Mouse (Mus musculus): ENCODE results near the gene Rpl10.

DNA sequence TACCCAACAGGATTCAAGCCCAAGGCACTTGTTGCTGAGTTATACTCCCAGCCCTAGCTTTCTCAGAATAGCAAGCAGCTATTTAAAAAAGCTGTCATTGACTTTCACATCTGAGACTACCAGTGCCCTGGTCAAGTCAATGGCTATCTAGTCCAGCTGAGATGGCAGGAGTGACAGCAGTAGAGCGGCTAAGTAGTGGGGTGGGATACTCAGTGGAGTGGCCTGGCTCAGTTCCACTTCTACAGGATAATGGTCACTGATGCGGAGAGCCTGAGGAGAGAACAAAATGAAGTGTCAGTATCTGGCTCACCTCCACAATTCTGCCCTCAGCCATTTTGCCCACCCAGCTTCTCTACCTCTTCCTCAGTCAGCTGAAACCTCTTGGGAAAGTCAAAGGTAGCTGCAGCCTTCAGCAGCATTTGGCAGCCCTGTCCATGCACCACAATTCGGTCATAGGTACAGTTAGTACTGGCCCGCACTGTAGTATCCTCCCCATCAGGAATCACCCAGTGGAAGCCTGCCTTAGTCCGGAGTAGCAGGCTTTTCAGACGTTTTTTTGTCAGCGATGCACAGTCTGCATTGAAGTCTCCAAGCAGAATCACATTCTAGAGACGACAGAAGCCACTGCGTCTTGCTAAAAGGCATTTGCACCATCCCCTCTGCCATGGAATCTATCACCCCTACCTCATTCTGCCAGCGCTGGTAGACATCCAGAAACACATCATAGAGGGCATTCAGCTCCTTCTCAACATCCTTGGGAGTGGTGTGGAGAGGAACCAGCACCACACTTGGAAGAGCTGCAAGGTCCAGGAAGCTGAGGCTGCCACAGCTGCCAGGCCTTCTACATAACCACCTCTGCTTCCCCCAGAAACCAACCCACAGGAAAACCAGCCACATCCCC is 3.1 kb downstream of the Rpl10 start:
- TF ChIP-seq POLR2A (IDR thresholded peaks at IDR 0.05; ENCODE audit: low read depth, low read length) (no peak), CTCF (IDR thresholded peaks at IDR 0.05; ENCODE audit: extremely low read depth, insufficient read depth, insufficient read length, insufficient replicate concordance) (no peak)
